8 mouse cellular contexts compared by ENCODE assay signal in genomic region chr8:70630532-70631381, GRCm38 (mm10). TPM values are rescaled to one million over a fixed set of nuclear protein-coding genes. Genes with fewer than 3 reads are reported as not detected.
A peak's percentile ranks its signal among the peaks of the same experiment; 100 is the strongest.
DNase-seq lines count a peak whose midpoint lies in the region; ATAC-seq and TF ChIP-seq lines count a peak whose summit lies in the region.

No protein-coding gene starts in this region.

- H3K27ac ChIP-seq in limb, embryonic 14.5 days (replicated peaks; ENCODE audit: low read depth, low read length) = no peak overlapping the region
- no peak overlapping the region for H3K27ac ChIP-seq in midbrain, embryonic 12.5 days (replicated peaks)

- no peak overlapping the region; the same call in 1 of the 2 replicates for H3K9ac ChIP-seq in limb, embryonic 14.5 days (ENCODE audit: low read depth, low read length, severe bottlenecking)
- H3K9ac ChIP-seq in midbrain, embryonic 12.5 days (replicated peaks) = no peak overlapping the region

- WGBS in limb, embryonic 14.5 days = 16% methylated on average over 22 of the region's 22 CpGs
- 14% methylated on average over 22 of the region's 22 CpGs for WGBS in midbrain, embryonic 12.5 days

- no peaks in the 10 kb centered on the region for H3K36me3 ChIP-seq in limb, embryonic 14.5 days (ENCODE audit: control insufficient read depth, insufficient read depth, low read length)
- H3K36me3 ChIP-seq in midbrain, embryonic 12.5 days = no peaks in the 10 kb centered on the region

- H3K4me1 ChIP-seq in limb, embryonic 14.5 days (ENCODE audit: control insufficient read depth, insufficient read depth, low read length) = peaks cover 15% of the 10 kb centered on the region
- peaks cover 14% of the 10 kb centered on the region; the same call in 1 of the 2 replicates for H3K4me1 ChIP-seq in midbrain, embryonic 12.5 days

- peak overlapping the region; percentile 72; the same call in 1 of the 2 replicates for H3K4me2 ChIP-seq in limb, embryonic 14.5 days (replicated peaks; ENCODE audit: low read depth, low read length, severe bottlenecking)
- H3K4me2 ChIP-seq in midbrain, embryonic 12.5 days (replicated peaks) = peak overlapping the region; percentile 61; the same call in 1 of the 2 replicates

- H3K4me3 ChIP-seq in limb, embryonic 14.5 days (replicated peaks; ENCODE audit: low read length) = no peak overlapping the region
- no peak overlapping the region for H3K4me3 ChIP-seq in midbrain, embryonic 12.5 days

- no peaks in the 10 kb centered on the region for H3K9me3 ChIP-seq in limb, embryonic 14.5 days (ENCODE audit: control insufficient read depth, low read length)
- H3K9me3 ChIP-seq in midbrain, embryonic 12.5 days = no peaks in the 10 kb centered on the region

- peaks cover 6% of the 10 kb centered on the region; the same call in 1 of the 2 replicates for H3K27me3 ChIP-seq in limb, embryonic 14.5 days (ENCODE audit: control insufficient read depth, insufficient read depth, low read length)
- peaks cover 31% of the 10 kb centered on the region for H3K27me3 ChIP-seq in midbrain, embryonic 12.5 days

- DNase-seq in urinary bladder, postnatal 14 days (ENCODE audit: low spot score) = peak; percentile 67
- no peak for DNase-seq in urinary bladder, postnatal 10 days (ENCODE audit: low spot score)
- DNase-seq in limb, embryonic 14.5 days (ENCODE audit: low spot score) = no peak
- no peak for DNase-seq in layer of hippocampus, postnatal 25 days (ENCODE audit: extremely low spot score in 1 of 2, low spot score in 1 of 2)
- DNase-seq in layer of hippocampus, postnatal 14 days (ENCODE audit: low spot score in 2 of 2) = no peak

- ATAC-seq in erythroblast, adult 5-6 weeks (replicated peaks; ENCODE audit: low FRiP score, poor library complexity, severe bottlenecking) = peak; percentile 28; the same call in 1 of the 2 replicates
- peak; percentile 17 to 29; a peak in 2 of 4 replicates for ATAC-seq in hematopoietic stem cell, adult 5-6 weeks (replicated peaks in 1 of 2; ENCODE audit: insufficient read depth in 1 of 2, low FRiP score in 2 of 2, low TSS enrichment in 1 of 2, low read depth in 1 of 2, poor library complexity in 2 of 2, severe bottlenecking in 2 of 2)
- ATAC-seq in limb, embryonic 14.5 days (ENCODE audit: low FRiP score, low read depth) = no peak
- ATAC-seq in midbrain, embryonic 12.5 days (ENCODE audit: low FRiP score, low read depth) = 0 out of 2 replicates have a peak, but pooled peaks have one; percentile 24

- TF ChIP-seq POLR2A in limb, embryonic 14.5 days (IDR thresholded peaks at IDR 0.05; ENCODE audit: borderline replicate concordance, extremely low read depth, insufficient read depth, insufficient read length) = no peak

RNA-seq across cellular contexts. Expression of gene Gdf15, which starts 1.5 kb away (rescaled TPM):
- total RNA-seq in erythroblast, adult 5-6 weeks (2015; ENCODE audit: low replicate concordance) = not detected in 2 replicates
- 0.60 TPM in 1 of 2 replicates, not detected in the other for total RNA-seq in erythroblast, adult 5-6 weeks (2017; ENCODE audit: low replicate concordance)
- total RNA-seq in hematopoietic stem cell, adult 5-6 weeks (2017) = 1.7 TPM in 1 of 2 replicates, not detected in the other
- polyA plus RNA-seq in limb, embryonic 14.5 days (2012; rRNA removed) = 0.15 and 0.47 TPM in 2 replicates
- 0.18 TPM in 1 of 2 replicates, not detected in the other for polyA plus RNA-seq in limb, embryonic 14.5 days (2014; fragmentation: Nextera tagmentation; extraction: Ambion mirVana)
- polyA plus RNA-seq in midbrain, embryonic 12.5 days (2016; fragmentation: Nextera tagmentation; extraction: Ambion mirVana) = 0.17 TPM in 1 of 2 replicates, not detected in the other
- under 1 TPM in 1 of 2 experiments, not detected in 1; 0.26 TPM for total RNA-seq in layer of hippocampus, postnatal 25 days (2021)
- total RNA-seq in layer of hippocampus, postnatal 14 days (2021) = not detected

RNA-seq across cellular contexts. Expression of gene Lrrc25, which starts 14.8 kb away (rescaled TPM):
- 5.4 and 9.0 TPM in 2 replicates for total RNA-seq in erythroblast, adult 5-6 weeks (2015; ENCODE audit: low replicate concordance)
- 0.98 and 2.3 TPM in 2 replicates for total RNA-seq in erythroblast, adult 5-6 weeks (2017; ENCODE audit: low replicate concordance)
- 1.7 and 2.3 TPM in 2 replicates for total RNA-seq in hematopoietic stem cell, adult 5-6 weeks (2017)
- 3.5 and 4.5 TPM in 2 replicates for polyA plus RNA-seq in limb, embryonic 14.5 days (2012; rRNA removed)
- 2.5 and 3.2 TPM in 2 replicates for polyA plus RNA-seq in limb, embryonic 14.5 days (2014; fragmentation: Nextera tagmentation; extraction: Ambion mirVana)
- polyA plus RNA-seq in midbrain, embryonic 12.5 days (2016; fragmentation: Nextera tagmentation; extraction: Ambion mirVana) = 1.0 and 1.6 TPM in 2 replicates
- 1 to 10 TPM in 1 of 2 experiments, under 1 TPM in 1; 0.63 to 1.0 TPM for total RNA-seq in layer of hippocampus, postnatal 25 days (2021)
- total RNA-seq in layer of hippocampus, postnatal 14 days (2021) = 1 to 10 TPM; 1.1 to 1.4 TPM

RNA-seq across cellular contexts. Expression of gene Ssbp4, which starts 22.1 kb away (rescaled TPM):
- 6.3 and 10.9 TPM in 2 replicates for total RNA-seq in erythroblast, adult 5-6 weeks (2015; ENCODE audit: low replicate concordance)
- total RNA-seq in erythroblast, adult 5-6 weeks (2017; ENCODE audit: low replicate concordance) = 6.3 and 13.8 TPM in 2 replicates
- total RNA-seq in hematopoietic stem cell, adult 5-6 weeks (2017) = 24.8 and 88.6 TPM in 2 replicates
- polyA plus RNA-seq in limb, embryonic 14.5 days (2012; rRNA removed) = 163 and 236 TPM in 2 replicates
- polyA plus RNA-seq in limb, embryonic 14.5 days (2014; fragmentation: Nextera tagmentation; extraction: Ambion mirVana) = 151 and 171 TPM in 2 replicates
- 115 and 118 TPM in 2 replicates for polyA plus RNA-seq in midbrain, embryonic 12.5 days (2016; fragmentation: Nextera tagmentation; extraction: Ambion mirVana)
- total RNA-seq in layer of hippocampus, postnatal 25 days (2021) = 100 to 1,000 TPM; 285 to 304 TPM
- 100 to 1,000 TPM; 253 to 259 TPM for total RNA-seq in layer of hippocampus, postnatal 14 days (2021)

RNA-seq across cellular contexts. Expression of gene Pgpep1, which starts 29.4 kb away (rescaled TPM):
- 1.2 and 5.9 TPM in 2 replicates for total RNA-seq in erythroblast, adult 5-6 weeks (2015; ENCODE audit: low replicate concordance)
- 0.28 and 1.4 TPM in 2 replicates for total RNA-seq in erythroblast, adult 5-6 weeks (2017; ENCODE audit: low replicate concordance)
- total RNA-seq in hematopoietic stem cell, adult 5-6 weeks (2017) = 5.5 and 8.2 TPM in 2 replicates
- polyA plus RNA-seq in limb, embryonic 14.5 days (2012; rRNA removed) = 47.6 and 59.8 TPM in 2 replicates
- 64.1 and 68.7 TPM in 2 replicates for polyA plus RNA-seq in limb, embryonic 14.5 days (2014; fragmentation: Nextera tagmentation; extraction: Ambion mirVana)
- polyA plus RNA-seq in midbrain, embryonic 12.5 days (2016; fragmentation: Nextera tagmentation; extraction: Ambion mirVana) = 82.7 and 93.7 TPM in 2 replicates
- total RNA-seq in layer of hippocampus, postnatal 25 days (2021) = 10 to 100 TPM; 21.1 to 25.1 TPM
- total RNA-seq in layer of hippocampus, postnatal 14 days (2021) = 10 to 100 TPM; 25.9 to 30.8 TPM

RNA-seq across cellular contexts. Expression of gene Isyna1, which starts 36.6 kb away (rescaled TPM):
- total RNA-seq in erythroblast, adult 5-6 weeks (2015; ENCODE audit: low replicate concordance) = 3.8 and 6.1 TPM in 2 replicates
- total RNA-seq in erythroblast, adult 5-6 weeks (2017; ENCODE audit: low replicate concordance) = 1.4 and 7.7 TPM in 2 replicates
- 20.4 and 26.0 TPM in 2 replicates for total RNA-seq in hematopoietic stem cell, adult 5-6 weeks (2017)
- 213 and 279 TPM in 2 replicates for polyA plus RNA-seq in limb, embryonic 14.5 days (2012; rRNA removed)
- 94.4 and 103 TPM in 2 replicates for polyA plus RNA-seq in limb, embryonic 14.5 days (2014; fragmentation: Nextera tagmentation; extraction: Ambion mirVana)
- 107 and 112 TPM in 2 replicates for polyA plus RNA-seq in midbrain, embryonic 12.5 days (2016; fragmentation: Nextera tagmentation; extraction: Ambion mirVana)
- 10 to 100 TPM; 41.5 to 47.0 TPM for total RNA-seq in layer of hippocampus, postnatal 25 days (2021)
- 10 to 100 TPM; 38.8 to 46.1 TPM for total RNA-seq in layer of hippocampus, postnatal 14 days (2021)
